Mouse (Mus musculus) neural tube, embryonic 11.5 days (tissue): ENCODE measurements around the gene Gm49337. TPM values are rescaled to one million over a fixed set of nuclear protein-coding genes. Genes with fewer than 3 reads are reported as not detected.
"Not testable (repeated sequence)": the region's sequence is repeated elsewhere in the genome, so short reads cannot be mapped to it uniquely, and the experiment has no call there.

Experiments used
- ATAC-seq: fragments of 200-750 bp; cut with Nextera tagmentation; 2 replicates; pipeline ENCODE4 v1.8.0; 2017; ENCODE audit warnings: moderate number of reproducible peaks, mild to moderate bottlenecking, moderate TSS enrichment, moderate library complexity; ENCODE audit not compliant: insufficient read depth, low FRiP score, low TSS enrichment
- DNase-seq: peaks from one replicate; pipeline ENCODE4 v3.0.0-alpha.2; 2015; ENCODE audit warnings: low spot score
- H3K27ac ChIP-seq: fragments of 300-500 bp; sonication (generic); 2 replicates; pipeline ENCODE4 v1.5.1; 2014; ENCODE audit warnings: low read depth, mild to moderate bottlenecking, low read length
- H3K27me3 ChIP-seq: fragments of 300-500 bp; sonication (generic); 2 replicates; pipeline ENCODE4 v1.6.1; 2014; ENCODE audit warnings: mild to moderate bottlenecking, low read length, mixed read lengths; ENCODE audit not compliant: control insufficient read depth, insufficient read depth
- H3K36me3 ChIP-seq: fragments of 300-500 bp; sonication (generic); 2 replicates; pipeline ENCODE4 v1.6.1; 2014; ENCODE audit warnings: mild to moderate bottlenecking, low read length, moderate library complexity, mixed read lengths; ENCODE audit not compliant: control insufficient read depth, insufficient read depth
- H3K4me1 ChIP-seq: fragments of 300-500 bp; sonication (generic); 2 replicates; pipeline ENCODE4 v1.6.1; 2014; ENCODE audit warnings: low read length, mixed read lengths; ENCODE audit not compliant: control insufficient read depth, insufficient read depth
- H3K4me2 ChIP-seq: fragments of 300-500 bp; sonication (generic); 2 replicates; pipeline ENCODE4 v1.6.1; 2014; ENCODE audit warnings: low read depth, mild to moderate bottlenecking, moderate library complexity
- H3K4me3 ChIP-seq: fragments of 300-500 bp; sonication (generic); 2 replicates; pipeline ENCODE4 v1.5.1; 2014; ENCODE audit warnings: low read depth, low read length
- H3K9ac ChIP-seq: fragments of 300-500 bp; sonication (generic); 2 replicates; pipeline ENCODE4 v1.6.1; 2014; ENCODE audit warnings: mild to moderate bottlenecking, low read length
- H3K9me3 ChIP-seq: fragments of 300-500 bp; sonication (generic); 2 replicates; pipeline ENCODE4 v1.6.1; 2016; ENCODE audit warnings: low read length; ENCODE audit not compliant: control insufficient read depth
- WGBS: fragments of 180-500 bp; shearing (Covaris S2); extraction: QIAGEN DNeasy Blood & Tissue Kit; methylation state at CpG from one replicate; pipeline ENCODE4 v1.1.7; 2014; 5-methylcytosine and 5-hydroxymethylcytosine counted together
- polyA plus RNA-seq: library from polyadenylated mRNA; unstranded; fragments of >200 nt; fragmentation: Nextera tagmentation; extraction: Ambion mirVana; gene quantifications from 2 replicates; pipeline ENCODE4 v1.2.1, GENCODE M21; 2014

Gene Gm49337
- polyA plus RNA-seq, 1 experiment from 2014 or later: not detected

GRCm38 (mm10) chr4:116215895-116216605 is 42.9 kb downstream of the Gm49337 start:
- Histone ChIP-seq H3K27ac (no peak overlapping the region), H3K27me3 (no peaks in the 10 kb centered on the region), H3K36me3 (no peaks in the 10 kb centered on the region), H3K4me3 (no peak overlapping the region), H3K4me1 (0 out of 2 replicates have a peak, but pooled peaks cover 6% of the 10 kb centered on the region), H3K9ac (no peak overlapping the region), H3K4me2 (no peak overlapping the region), H3K9me3 (no peaks in the 10 kb centered on the region)
- DNase-seq (no peak), ATAC-seq (no peak)
- WGBS: 88% methylated on average over 2 of the region's 2 CpGs

GRCm38 (mm10) chr4:116217046-116217445 is 43.9 kb downstream of the Gm49337 start:
- Histone ChIP-seq H3K4me2 (no peak overlapping the region), H3K27me3 (no peaks in the 10 kb centered on the region), H3K27ac (no peak overlapping the region), H3K4me1 (0 out of 2 replicates have a peak, but pooled peaks cover 6% of the 10 kb centered on the region), H3K4me3 (no peak overlapping the region), H3K36me3 (no peaks in the 10 kb centered on the region), H3K9ac (no peak overlapping the region), H3K9me3 (no peaks in the 10 kb centered on the region)
- ATAC-seq (no peak), DNase-seq (no peak)
- 67% methylated on average over 2 of the region's 2 CpGs for WGBS

GRCm38 (mm10) chr4:116217661-116218060 is 44.5 kb downstream of the Gm49337 start:
- not testable (repeated sequence) for ATAC-seq, H3K9ac ChIP-seq, H3K4me2 ChIP-seq, H3K4me1 ChIP-seq, H3K27ac ChIP-seq, H3K4me3 ChIP-seq, H3K9me3 ChIP-seq, H3K36me3 ChIP-seq, DNase-seq, H3K27me3 ChIP-seq
- WGBS: 100% methylated on average over 1 of the region's 1 CpGs

GRCm38 (mm10) chr4:116219056-116219455 is 45.9 kb downstream of the Gm49337 start:
- Histone ChIP-seq H3K4me2 (no peak overlapping the region), H3K36me3 (no peaks in the 10 kb centered on the region), H3K27ac (no peak overlapping the region), H3K9ac (no peak overlapping the region), H3K4me1 (peaks cover 6% of the 10 kb centered on the region; the same call in 1 of the 2 replicates), H3K4me3 (no peak overlapping the region), H3K27me3 (no peaks in the 10 kb centered on the region), H3K9me3 (no peaks in the 10 kb centered on the region)
- 95% methylated on average over 1 of the region's 1 CpGs for WGBS
- ATAC-seq (no peak), DNase-seq (no peak)

GRCm38 (mm10) chr4:116220071-116220650 is 47.0 kb downstream of the Gm49337 start:
- peaks cover 6% of the 10 kb centered on the region; the same call in 1 of the 2 replicates for H3K4me1 ChIP-seq
- no peaks in the 10 kb centered on the region for H3K36me3 ChIP-seq
- H3K27me3 ChIP-seq: no peaks in the 10 kb centered on the region
- 7% methylated on average over 6 of the region's 6 CpGs for WGBS
- peak overlapping the region; percentile 100 for H3K27ac ChIP-seq
- H3K4me2 ChIP-seq: peak overlapping the region; percentile 62
- peak overlapping the region; percentile 70 for H3K4me3 ChIP-seq
- ATAC-seq: no peak
- no peaks in the 10 kb centered on the region for H3K9me3 ChIP-seq
- H3K9ac ChIP-seq: peak overlapping the region; percentile 93
- DNase-seq: peak; percentile 16

- ATAC-seq (no peak), DNase-seq (no peak)
- Histone ChIP-seq H3K27me3 (no peaks in the 10 kb centered on the region), H3K27ac (peak overlapping the region; percentile 100), H3K4me2 (peak overlapping the region; percentile 62), H3K9ac (peak overlapping the region; percentile 93), H3K36me3 (no peaks in the 10 kb centered on the region), H3K4me3 (peak overlapping the region; percentile 70), H3K9me3 (no peaks in the 10 kb centered on the region), H3K4me1 (peaks cover 6% of the 10 kb centered on the region; the same call in 1 of the 2 replicates)
- WGBS: under 1% methylated on average over 21 of the region's 26 CpGs
Observed at GRCm38 (mm10) chr4:116220780-116221139, 47.6 kb downstream of the Gm49337 start.

GRCm38 (mm10) chr4:116221140-116221851 is 48.1 kb downstream of the Gm49337 start, which contains the start of gene Pik3r3:
TSS of gene Pik3r3 (plus strand) at chr4:116221618.
- H3K4me1 ChIP-seq: peaks cover 6% of the 10 kb centered on the region; the same call in 1 of the 2 replicates
- under 1% methylated on average over 52 of the region's 53 CpGs for WGBS
- peak within 1 kb of the TSS; percentile 62 for H3K4me2 ChIP-seq
- ATAC-seq: peak; percentile 98
- H3K27me3 ChIP-seq: no peaks in the 10 kb centered on the region
- H3K4me3 ChIP-seq: peak within 1 kb of the TSS; percentile 70
- no peaks in the 10 kb centered on the region for H3K36me3 ChIP-seq
- H3K9me3 ChIP-seq: no peaks in the 10 kb centered on the region
- peak within 1 kb of the TSS; percentile 93 for H3K9ac ChIP-seq
- peak; percentile 98 for DNase-seq
- H3K27ac ChIP-seq: peak within 1 kb of the TSS; percentile 100

- Histone ChIP-seq H3K4me2 (peak overlapping the region; percentile 54), H3K9me3 (no peaks in the 10 kb centered on the region), H3K36me3 (no peaks in the 10 kb centered on the region), H3K9ac (peak overlapping the region; percentile 93), H3K27ac (peak overlapping the region; percentile 100), H3K4me1 (peaks cover 6% of the 10 kb centered on the region; the same call in 1 of the 2 replicates), H3K4me3 (peak overlapping the region; percentile 70), H3K27me3 (no peaks in the 10 kb centered on the region)
- ATAC-seq (no peak), DNase-seq (peak; percentile 57)
- WGBS: under 1% methylated on average over 23 of the region's 23 CpGs
Observed at GRCm38 (mm10) chr4:116221996-116222842, 49.0 kb downstream of the Gm49337 start.
